In the genomic region with DNA sequence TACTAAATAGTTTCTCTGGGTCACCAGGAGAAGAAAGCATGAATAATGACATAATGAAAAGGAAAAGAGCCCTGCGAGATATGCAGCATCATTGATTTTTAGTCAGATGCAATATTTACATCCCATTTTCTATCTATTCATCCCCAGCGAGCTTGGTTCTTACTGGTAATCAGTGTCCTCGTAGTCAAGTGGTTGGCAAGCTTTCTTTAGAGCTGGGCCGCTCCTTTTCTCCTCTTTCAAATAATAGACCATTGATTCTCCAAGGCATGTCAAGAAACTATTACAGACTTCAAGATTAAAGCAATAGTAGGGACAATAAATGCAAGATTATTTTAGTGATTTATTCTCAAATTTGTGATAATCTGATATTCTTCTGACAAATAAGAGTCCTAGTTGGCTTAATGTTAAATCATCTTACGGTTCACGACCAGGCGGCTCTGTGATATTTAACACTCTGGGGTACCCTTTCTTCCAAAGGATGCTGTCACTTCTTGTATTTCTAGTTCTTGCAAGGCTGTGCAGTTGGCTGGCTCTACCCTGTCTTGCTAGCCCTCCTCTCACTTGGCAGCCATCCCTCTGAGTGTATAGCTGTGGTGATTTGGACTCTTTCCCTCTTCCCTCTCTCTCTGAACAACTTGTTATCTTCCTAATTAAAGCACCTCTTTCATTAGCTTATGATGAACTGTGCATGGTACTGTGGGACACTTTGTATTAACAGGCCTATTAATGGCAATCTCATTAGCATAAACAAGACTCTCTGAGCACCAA, we compare ENCODE assay signal across 13 mouse cellular contexts.
DNase-seq lines count a peak whose midpoint lies in the region; ATAC-seq and TF ChIP-seq lines count a peak whose summit lies in the region.
"Had no signal": no experiment of that assay in that cellular context is flagged by ENCODE, and none has a peak within 500 bp of the region (broad histone marks: within the 10 kb centered on the region; RNA-seq: fewer than 3 reads in every experiment).

No protein-coding gene starts in this region.

- peaks cover 20% of the 10 kb centered on the region for H3K4me1 ChIP-seq in forebrain, embryonic 13.5 days
- no peaks in the 10 kb centered on the region for H3K4me1 ChIP-seq in neural tube, embryonic 15.5 days
- H3K4me1 ChIP-seq: neural tube, embryonic 12.5 days had no signal

- peak overlapping the region; percentile 26 for H3K4me2 ChIP-seq in forebrain, embryonic 13.5 days
- H3K4me2 ChIP-seq in neural tube, embryonic 15.5 days: no peak overlapping the region
- H3K4me2 ChIP-seq: neural tube, embryonic 12.5 days had no signal

- peak overlapping the region; percentile 55 for H3K27ac ChIP-seq in forebrain, embryonic 13.5 days
- no peak overlapping the region for H3K27ac ChIP-seq in neural tube, embryonic 15.5 days (replicated peaks)
- H3K27ac ChIP-seq: neural tube, embryonic 12.5 days had no signal

- TF ChIP-seq CTCF in brain, embryonic 14.5 days (IDR thresholded peaks at IDR 0.05; ENCODE audit: borderline replicate concordance, extremely low read depth, insufficient read depth, insufficient read length): no peak

- H3K9ac ChIP-seq in forebrain, embryonic 13.5 days: no peak overlapping the region
- no peak overlapping the region for H3K9ac ChIP-seq in neural tube, embryonic 15.5 days (replicated peaks)
- H3K9ac ChIP-seq: neural tube, embryonic 12.5 days had no signal

- no peaks in the 10 kb centered on the region for H3K36me3 ChIP-seq in forebrain, embryonic 13.5 days (ENCODE audit: poor library complexity, severe bottlenecking)
- no peaks in the 10 kb centered on the region for H3K36me3 ChIP-seq in neural tube, embryonic 15.5 days
- H3K36me3 ChIP-seq: neural tube, embryonic 12.5 days had no signal

- 37% methylated on average over 7 of the region's 7 CpGs for WGBS in forebrain, embryonic 13.5 days
- 67% methylated on average over 7 of the region's 7 CpGs for WGBS in neural tube, embryonic 15.5 days

- no peaks in the 10 kb centered on the region for H3K9me3 ChIP-seq in forebrain, embryonic 13.5 days (replicated peaks)
- no peaks in the 10 kb centered on the region for H3K9me3 ChIP-seq in neural tube, embryonic 15.5 days (replicated peaks)
- H3K9me3 ChIP-seq: neural tube, embryonic 12.5 days had no signal

- H3K4me3 ChIP-seq in forebrain, embryonic 13.5 days: no peak overlapping the region
- H3K4me3 ChIP-seq in neural tube, embryonic 15.5 days (replicated peaks): no peak overlapping the region
- H3K4me3 ChIP-seq: neural tube, embryonic 12.5 days had no signal

- H3K27me3 ChIP-seq in forebrain, embryonic 13.5 days: no peaks in the 10 kb centered on the region
- no peaks in the 10 kb centered on the region for H3K27me3 ChIP-seq in neural tube, embryonic 15.5 days (replicated peaks)
- H3K27me3 ChIP-seq: CH12.LX; neural tube, embryonic 12.5 days had no signal

- peak; percentile 94 for ATAC-seq in forebrain, embryonic 13.5 days
- 0 out of 2 replicates have a peak, but pooled peaks have one; percentile 45 for ATAC-seq in neural tube, embryonic 15.5 days (ENCODE audit: low FRiP score)

- peak; percentile 21 for DNase-seq in layer of hippocampus, adult 9-11 months
- DNase-seq in layer of hippocampus, postnatal 36 days: no peak
- peak; percentile 97 for DNase-seq in brain, embryonic 14.5 days (ENCODE audit: low read depth)
- no peak for DNase-seq in spleen, postnatal 4 days (ENCODE audit: low spot score in 2 of 2)
- no peak for DNase-seq in urinary bladder, postnatal 25 days (ENCODE audit: low spot score)
- DNase-seq: cerebellum, adult 11 months; heart, postnatal 36 days; kidney, adult 18-20 months; kidney, postnatal 4 days had no signal

- TF ChIP-seq POLR2A in brain, embryonic 14.5 days (IDR thresholded peaks at IDR 0.05; ENCODE audit: borderline replicate concordance, extremely low read depth, insufficient read depth, insufficient read length, poor library complexity, severe bottlenecking): no peak

Comparison
In these comparisons a context has a peak if more than half of its experiments do, and no peak if none do; other contexts are left out.
1. DNase-seq: peak in layer of hippocampus, adult 9-11 months (single experiment) and brain, embryonic 14.5 days (single experiment); none in layer of hippocampus, postnatal 36 days (0 of 2), spleen, postnatal 4 days (0 of 2) and urinary bladder, postnatal 25 days (single experiment).